Mouse (Mus musculus) limb, embryonic 12.5 days (tissue): Measurements from ENCODE around the gene Camk2d. TPM values are rescaled to one million over a fixed set of nuclear protein-coding genes. Genes with fewer than 3 reads are reported as not detected.
A peak's percentile ranks its signal among the peaks of the same experiment; 100 is the strongest.

ENCODE experiments used
- ATAC-seq: fragments of 200-750 bp; cut with Nextera tagmentation; 2 replicates; pipeline ENCODE4 v1.8.0; 2017; ENCODE audit warnings: low read depth, moderate TSS enrichment; ENCODE audit not compliant: insufficient number of reproducible peaks, insufficient read depth, low FRiP score, low TSS enrichment
- H3K27ac ChIP-seq: fragments of 300-500 bp; sonication (generic); 2 replicates; pipeline ENCODE4 v1.5.1; 2016; ENCODE audit warnings: mild to moderate bottlenecking, moderate library complexity
- H3K27me3 ChIP-seq: fragments of 300-500 bp; sonication (generic); 2 replicates; pipeline ENCODE4 v1.6.1; 2016; ENCODE audit warnings: mild to moderate bottlenecking, moderate library complexity
- H3K36me3 ChIP-seq: fragments of 300-500 bp; sonication (generic); 2 replicates; pipeline ENCODE4 v1.6.1; 2016; ENCODE audit warnings: mild to moderate bottlenecking, moderate library complexity
- H3K4me1 ChIP-seq: fragments of 300-500 bp; sonication (generic); replicated peaks from 2 replicates; pipeline ENCODE4 v1.6.1; 2016
- H3K4me2 ChIP-seq: fragments of 300-500 bp; sonication (generic); 2 replicates; pipeline ENCODE4 v1.6.1; 2016; ENCODE audit warnings: mild to moderate bottlenecking, moderate library complexity
- H3K4me3 ChIP-seq: fragments of 300-500 bp; sonication (generic); replicated peaks from 2 replicates; pipeline ENCODE4 v1.5.1; 2016; ENCODE audit warnings: mild to moderate bottlenecking
- H3K9ac ChIP-seq: fragments of 300-500 bp; sonication (generic); replicated peaks from 2 replicates; pipeline ENCODE4 v1.6.1; 2016; ENCODE audit warnings: mild to moderate bottlenecking, moderate library complexity
- H3K9me3 ChIP-seq: fragments of 300-500 bp; sonication (generic); 2 replicates; pipeline ENCODE4 v1.6.1; 2016; ENCODE audit warnings: mild to moderate bottlenecking, moderate library complexity
- WGBS: fragments of 180-500 bp; shearing (Covaris S2); methylation state at CpG from one replicate; pipeline ENCODE4 v1.1.7; 2016; 5-methylcytosine and 5-hydroxymethylcytosine counted together
- polyA plus RNA-seq: library from polyadenylated mRNA; unstranded; fragments of >200 nt; fragmentation: Nextera tagmentation; extraction: Ambion mirVana; gene quantifications from 2 replicates; pipeline ENCODE4 v1.2.1, GENCODE M21; 2016

Camk2d gene
- polyA plus RNA-seq, 1 experiment from 2014 or later = 34.1 TPM

DNA sequence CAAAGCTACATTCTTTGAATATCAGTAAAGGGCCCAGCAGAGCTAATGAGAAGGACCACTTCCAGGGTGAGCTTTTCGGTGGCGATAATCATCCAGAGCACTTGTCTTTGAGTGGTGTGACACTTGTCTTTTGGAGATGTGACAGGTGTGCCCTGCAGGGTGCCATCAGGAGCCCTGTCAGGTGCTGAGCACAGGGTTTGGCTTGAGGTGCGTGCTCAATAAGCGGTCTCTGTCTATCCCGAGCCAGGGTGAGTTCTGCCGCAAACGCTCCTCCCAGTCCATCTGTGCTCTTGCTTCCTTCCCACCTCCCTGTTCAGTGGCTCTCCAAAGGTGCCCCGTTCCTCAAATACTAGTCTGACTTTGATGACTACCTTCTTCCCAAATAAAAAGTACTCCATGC lies 35.5 kb downstream of the Camk2d start:
- peak; percentile 56; the same call in 1 of the 2 replicates for ATAC-seq
- Histone ChIP-seq H3K4me1 (no peaks in the 10 kb centered on the region), H3K9me3 (no peaks in the 10 kb centered on the region), H3K36me3 (no peaks in the 10 kb centered on the region), H3K4me2 (no peak overlapping the region), H3K27ac (no peak overlapping the region), H3K9ac (no peak overlapping the region), H3K4me3 (no peak overlapping the region), H3K27me3 (no peaks in the 10 kb centered on the region)
- WGBS = 71% methylated on average over 8 of the region's 8 CpGs

- Histone ChIP-seq H3K4me1 (no peaks in the 10 kb centered on the region), H3K9ac (no peak overlapping the region), H3K4me2 (no peak overlapping the region), H3K9me3 (no peaks in the 10 kb centered on the region), H3K27ac (no peak overlapping the region), H3K27me3 (no peaks in the 10 kb centered on the region), H3K4me3 (no peak overlapping the region), H3K36me3 (no peaks in the 10 kb centered on the region)
- no peak for ATAC-seq
- WGBS = 87% methylated on average over 7 of the region's 7 CpGs
These were observed 36.5 kb downstream of the Camk2d start for GRCm38 (mm10) chr3:126632580-126632979.

DNA sequence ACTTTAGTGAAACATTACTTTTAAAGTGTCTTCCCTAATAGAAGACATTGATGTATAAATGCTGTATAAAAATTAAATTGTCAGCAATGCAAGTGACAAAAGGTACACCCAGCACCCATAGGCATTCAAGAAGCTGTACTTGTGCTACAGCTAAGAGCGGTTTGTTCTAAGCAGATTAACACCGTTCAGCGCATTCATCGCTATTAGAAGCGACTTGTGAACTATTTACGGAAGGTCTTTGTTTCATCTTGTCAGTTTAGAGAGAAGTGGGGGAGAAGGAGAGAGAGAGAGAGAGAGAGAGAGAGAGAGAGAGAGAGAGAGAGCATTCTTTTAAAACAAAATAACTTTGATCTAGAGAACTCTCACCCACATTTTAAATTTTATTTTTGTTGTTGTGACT lies 38.1 kb downstream of the Camk2d start:
- 92% methylated on average over 6 of the region's 6 CpGs for WGBS
- Histone ChIP-seq H3K4me3 (no peak overlapping the region), H3K4me2 (no peak overlapping the region), H3K27ac (no peak overlapping the region), H3K27me3 (no peaks in the 10 kb centered on the region), H3K4me1 (no peaks in the 10 kb centered on the region), H3K36me3 (no peaks in the 10 kb centered on the region), H3K9ac (no peak overlapping the region), H3K9me3 (no peaks in the 10 kb centered on the region)
- ATAC-seq = no peak

- Histone ChIP-seq H3K9me3 (no peaks in the 10 kb centered on the region), H3K4me1 (peaks cover 3% of the 10 kb centered on the region; the same call in 1 of the 2 replicates), H3K4me3 (no peak overlapping the region), H3K9ac (no peak overlapping the region), H3K27ac (no peak overlapping the region), H3K27me3 (no peaks in the 10 kb centered on the region), H3K4me2 (no peak overlapping the region), H3K36me3 (no peaks in the 10 kb centered on the region)
- no peak for ATAC-seq
- WGBS = 80% methylated on average over 1 of the region's 1 CpGs
These were observed 42.2 kb downstream of the Camk2d start for GRCm38 (mm10) chr3:126638259-126638658.

- no peak overlapping the region for H3K27ac ChIP-seq
- H3K9ac ChIP-seq = no peak overlapping the region
- H3K36me3 ChIP-seq = no peaks in the 10 kb centered on the region
- H3K9me3 ChIP-seq = no peaks in the 10 kb centered on the region
- no peak overlapping the region for H3K4me2 ChIP-seq
- H3K4me3 ChIP-seq = no peak overlapping the region
- ATAC-seq = no peak
- WGBS = 79% methylated on average over 5 of the region's 5 CpGs
- H3K4me1 ChIP-seq = peaks cover 5% of the 10 kb centered on the region; the same call in 1 of the 2 replicates
- no peaks in the 10 kb centered on the region for H3K27me3 ChIP-seq
These were observed 43.0 kb downstream of the Camk2d start for GRCm38 (mm10) chr3:126639098-126639513.

- Histone ChIP-seq H3K27ac (no peak overlapping the region), H3K36me3 (no peaks in the 10 kb centered on the region), H3K27me3 (no peaks in the 10 kb centered on the region), H3K9ac (no peak overlapping the region), H3K4me3 (no peak overlapping the region), H3K4me1 (peaks cover 5% of the 10 kb centered on the region; the same call in 1 of the 2 replicates), H3K4me2 (no peak overlapping the region), H3K9me3 (no peaks in the 10 kb centered on the region)
- ATAC-seq = no peak
- WGBS = 70% methylated on average over 10 of the region's 10 CpGs
These were observed 44.5 kb downstream of the Camk2d start for GRCm38 (mm10) chr3:126640443-126641251.

- H3K27ac ChIP-seq = no peak overlapping the region
- H3K4me3 ChIP-seq = no peak overlapping the region
- H3K9ac ChIP-seq = no peak overlapping the region
- peaks cover 5% of the 10 kb centered on the region; the same call in 1 of the 2 replicates for H3K4me1 ChIP-seq
- H3K4me2 ChIP-seq = no peak overlapping the region
- WGBS = 77% methylated on average over 4 of the region's 4 CpGs
- H3K27me3 ChIP-seq = no peaks in the 10 kb centered on the region
- no peaks in the 10 kb centered on the region for H3K36me3 ChIP-seq
- H3K9me3 ChIP-seq = no peaks in the 10 kb centered on the region
- ATAC-seq = no peak
These were observed 45.3 kb downstream of the Camk2d start for GRCm38 (mm10) chr3:126641451-126641850.

DNA sequence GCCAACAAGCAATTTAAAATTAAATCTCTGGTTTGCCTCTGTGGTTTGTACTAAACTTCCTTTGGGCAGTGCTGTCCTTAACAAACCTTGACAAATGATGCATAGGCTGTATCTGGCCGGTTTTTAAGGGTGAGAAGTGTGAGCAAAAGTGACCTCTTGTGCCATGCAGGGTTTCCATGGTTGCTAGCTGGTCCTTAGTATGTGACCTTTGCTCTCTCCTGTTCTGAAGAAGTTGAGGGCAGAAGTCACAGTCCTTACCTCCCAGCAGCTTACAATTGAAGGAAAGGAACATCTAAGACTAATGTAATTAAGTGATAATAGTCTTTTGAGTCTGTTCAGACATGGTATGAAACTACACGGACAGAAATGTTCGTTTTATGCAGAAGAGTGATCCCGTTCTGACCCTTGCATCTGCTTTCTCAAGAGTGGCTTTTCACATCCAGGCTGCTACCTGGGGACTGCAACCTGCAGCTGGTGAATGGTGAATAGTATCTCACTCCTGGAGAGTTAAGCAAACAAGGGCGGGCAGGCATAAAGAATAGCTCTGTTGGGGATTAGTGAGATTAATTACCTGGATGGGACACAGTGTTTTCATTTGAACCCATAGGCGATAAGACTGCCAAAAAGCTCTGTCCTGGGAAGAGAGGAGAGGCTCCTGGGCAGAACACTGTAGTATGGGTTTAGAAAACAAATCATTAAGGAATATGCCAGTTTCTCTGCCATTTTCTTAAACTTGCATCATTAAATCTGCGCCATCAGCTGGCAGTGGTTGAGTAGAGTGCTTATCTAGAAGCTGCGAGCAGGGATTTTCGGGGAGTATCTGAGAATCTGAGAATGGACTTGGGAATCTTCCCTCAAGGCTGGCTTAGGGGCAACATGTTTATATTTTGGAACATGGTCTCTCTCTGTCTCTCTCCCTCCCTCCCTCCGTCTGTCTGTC lies 47.2 kb downstream of the Camk2d start:
- Histone ChIP-seq H3K4me2 (no peak overlapping the region), H3K27ac (no peak overlapping the region), H3K9ac (no peak overlapping the region), H3K36me3 (no peaks in the 10 kb centered on the region), H3K4me3 (no peak overlapping the region), H3K9me3 (no peaks in the 10 kb centered on the region), H3K27me3 (no peaks in the 10 kb centered on the region), H3K4me1 (peaks cover 5% of the 10 kb centered on the region; the same call in 1 of the 2 replicates)
- 27% methylated on average over 10 of the region's 10 CpGs for WGBS
- no peak for ATAC-seq

GRCm38 (mm10) chr3:126650332-126650731 lies 54.2 kb downstream of the Camk2d start:
- no peak overlapping the region for H3K4me3 ChIP-seq
- H3K4me2 ChIP-seq = no peak overlapping the region
- H3K9me3 ChIP-seq = no peaks in the 10 kb centered on the region
- H3K9ac ChIP-seq = no peak overlapping the region
- no peak for ATAC-seq
- no peaks in the 10 kb centered on the region for H3K27me3 ChIP-seq
- WGBS = 91% methylated on average over 4 of the region's 4 CpGs
- H3K36me3 ChIP-seq = no peaks in the 10 kb centered on the region
- H3K4me1 ChIP-seq = no peaks in the 10 kb centered on the region
- H3K27ac ChIP-seq = no peak overlapping the region

DNA sequence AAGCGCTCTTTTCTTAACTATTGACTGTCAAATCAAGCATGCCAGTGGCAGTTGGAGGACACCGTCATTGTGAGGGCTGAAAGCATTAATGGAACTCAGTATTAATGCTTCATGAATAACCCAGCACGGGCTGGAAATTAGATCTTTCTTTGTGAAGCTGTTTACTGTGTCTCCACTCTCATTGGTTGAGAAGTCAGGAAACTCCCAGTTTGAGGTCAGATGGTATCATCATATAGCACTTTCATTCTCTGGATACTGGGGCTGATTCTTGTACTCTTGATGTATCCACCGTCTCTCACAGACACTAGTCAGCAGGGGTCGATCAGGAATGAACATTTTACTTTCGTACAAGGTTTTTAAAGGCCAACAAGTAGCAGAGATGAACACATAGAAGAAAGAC lies 54.6 kb downstream of the Camk2d start:
- Histone ChIP-seq H3K36me3 (no peaks in the 10 kb centered on the region), H3K4me1 (no peaks in the 10 kb centered on the region), H3K27me3 (no peaks in the 10 kb centered on the region), H3K27ac (no peak overlapping the region), H3K9me3 (no peaks in the 10 kb centered on the region), H3K4me2 (no peak overlapping the region), H3K9ac (no peak overlapping the region), H3K4me3 (no peak overlapping the region)
- no peak for ATAC-seq
- 90% methylated on average over 6 of the region's 6 CpGs for WGBS

DNA sequence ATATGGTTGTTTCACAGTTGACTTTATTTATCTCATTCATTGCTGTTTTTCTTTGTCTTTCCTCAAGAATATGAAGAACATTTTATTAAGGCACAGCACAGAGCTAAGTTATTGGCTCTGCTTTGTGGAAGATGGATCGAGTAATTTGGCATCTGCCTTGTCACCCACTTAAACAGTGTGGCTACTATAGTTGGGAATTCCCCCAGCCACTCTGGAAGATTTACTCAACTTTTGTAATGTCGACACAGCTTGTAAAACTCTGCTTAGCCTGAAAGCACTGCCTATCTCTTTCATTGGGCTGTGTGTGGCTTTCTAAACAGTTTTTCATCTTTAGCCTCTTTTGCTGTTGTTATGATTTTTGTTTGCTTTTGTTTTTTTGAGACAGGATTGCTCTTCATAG lies 56.3 kb downstream of the Camk2d start:
- H3K36me3 ChIP-seq = no peaks in the 10 kb centered on the region
- ATAC-seq = no peak
- H3K4me1 ChIP-seq = no peaks in the 10 kb centered on the region; the same call in 1 of the 2 replicates
- H3K27ac ChIP-seq = no peak overlapping the region
- H3K4me2 ChIP-seq = no peak overlapping the region
- H3K9me3 ChIP-seq = no peaks in the 10 kb centered on the region
- 59% methylated on average over 2 of the region's 2 CpGs for WGBS
- H3K9ac ChIP-seq = no peak overlapping the region
- no peak overlapping the region for H3K4me3 ChIP-seq
- H3K27me3 ChIP-seq = no peaks in the 10 kb centered on the region
